Mouse (Mus musculus) MEL (cell line): ENCODE measurements around the gene Scamp4. TPM values are rescaled to one million over a fixed set of nuclear protein-coding genes. Genes with fewer than 3 reads are reported as not detected.

Experiments used
- DNase-seq: peaks from one replicate; pipeline ENCODE4 v3.0.0; 2011; ENCODE audit warnings: low read depth, low spot score
- H3K27ac ChIP-seq: 2 replicates; pipeline ENCODE4 v1.5.1; 2012; ENCODE audit warnings: low read depth, mild to moderate bottlenecking, control low read depth, low read length, moderate library complexity; ENCODE audit not compliant: control insufficient read depth
- H3K27me3 ChIP-seq, 2 experiments: fragments of 150-350 bp in 1 of 2; sonication (generic) in 1 of 2; 2 replicates each; pipeline ENCODE4 v1.6.1; 2012; ENCODE audit warnings: low read length in 2 of 2, mild to moderate bottlenecking in 2 of 2, improper control_type of control experiment in 1 of 2, moderate library complexity in 1 of 2; ENCODE audit not compliant: insufficient read depth in 2 of 2, control insufficient read depth in 1 of 2
- H3K36me3 ChIP-seq, 2 experiments: 2 replicates each; pipeline ENCODE4 v1.6.1; 2012 to 2014; ENCODE audit warnings: low read length in 2 of 2, improper control_type of control experiment in 1 of 2, inconsistent platforms in 1 of 2, mild to moderate bottlenecking in 1 of 2; ENCODE audit not compliant: insufficient read depth in 2 of 2, control insufficient read depth in 1 of 2
- H3K4me1 ChIP-seq, 2 experiments: fragments of 150-350 bp in 1 of 2; sonication (generic) in 1 of 2; 2 replicates each; pipeline ENCODE4 v1.6.1; 2012; ENCODE audit warnings: low read length in 2 of 2, improper control_type of control experiment in 1 of 2, mild to moderate bottlenecking in 1 of 2; ENCODE audit not compliant: insufficient read depth in 2 of 2, control insufficient read depth in 1 of 2
- H3K4me3 ChIP-seq, 2 experiments: fragments of 150-350 bp in 1 of 2; sonication (generic) in 1 of 2; 2 replicates each; pipeline ENCODE4 v1.5.1; 2012; ENCODE audit warnings: low read depth in 2 of 2, low read length in 2 of 2, mild to moderate bottlenecking in 2 of 2, moderate library complexity in 2 of 2, control low read depth in 1 of 2, improper control_type of control experiment in 1 of 2; ENCODE audit not compliant: control insufficient read depth in 1 of 2, insufficient read depth in 1 of 2
- H3K79me2 ChIP-seq: 2 replicates; pipeline ENCODE4 v1.6.1; 2012; ENCODE audit warnings: mild to moderate bottlenecking, low read length, moderate library complexity; ENCODE audit not compliant: control insufficient read depth, poor library complexity, insufficient read depth
- H3K9ac ChIP-seq: 2 replicates; pipeline ENCODE4 v1.6.1; 2012; ENCODE audit warnings: low read depth, mild to moderate bottlenecking, control low read depth, low read length, moderate library complexity; ENCODE audit not compliant: control insufficient read depth, poor library complexity, severe bottlenecking
- H3K9me3 ChIP-seq: fragments of 150-350 bp; sonication (generic); replicated peaks from 2 replicates; pipeline ENCODE4 v1.6.1; 2012; ENCODE audit warnings: mild to moderate bottlenecking, low read length, improper control_type of control experiment, moderate library complexity; ENCODE audit not compliant: insufficient read depth
- CHD1 ChIP-seq: IDR thresholded peaks from 2 replicates; pipeline ENCODE4 v1.6.1; 2012; ENCODE audit warnings: low read depth, mild to moderate bottlenecking, inconsistent platforms, low read length, improper control_type of control experiment
- CTCF ChIP-seq, 3 experiments: IDR thresholded peaks in 2 of 3; conservative IDR thresholded peaks in 1 of 3; 2 replicates each; pipeline ENCODE4 v1.5.1; 2011 to 2012; ENCODE audit warnings: low read length in 3 of 3, low read depth in 2 of 3, mild to moderate bottlenecking in 2 of 3, improper control_type of control experiment in 1 of 3, inconsistent platforms in 1 of 3, mixed read lengths in 1 of 3, moderate library complexity in 1 of 3; ENCODE audit not compliant: control insufficient read depth in 1 of 3, insufficient read depth in 1 of 3, poor library complexity in 1 of 3, severe bottlenecking in 1 of 3
- JUND ChIP-seq: IDR thresholded peaks from 2 replicates; pipeline ENCODE4 v1.6.1; 2011; ENCODE audit warnings: low read depth, mild to moderate bottlenecking, improper control_type of control experiment, low read length
- MEF2A ChIP-seq: IDR thresholded peaks from 2 replicates; pipeline ENCODE4 v1.6.1; 2014; ENCODE audit warnings: low read depth, mild to moderate bottlenecking, inconsistent platforms, low read length, improper control_type of control experiment; ENCODE audit not compliant: poor library complexity, insufficient replicate concordance, severe bottlenecking; ENCODE audit errors: extremely low read depth
- MXI1 ChIP-seq: IDR thresholded peaks from 2 replicates; pipeline ENCODE4 v1.6.1; 2011; ENCODE audit warnings: mild to moderate bottlenecking, low read depth, low read length, improper control_type of control experiment
- MYB ChIP-seq: IDR thresholded peaks from 2 replicates; pipeline ENCODE4 v1.6.1; 2011; ENCODE audit warnings: mild to moderate bottlenecking, low read depth, low read length, improper control_type of control experiment
- NELFE ChIP-seq: IDR thresholded peaks from 2 replicates; pipeline ENCODE4 v1.6.1; 2011; ENCODE audit warnings: low read depth, low read length, improper control_type of control experiment
- NRF1 ChIP-seq: IDR thresholded peaks from 2 replicates; pipeline ENCODE4 v1.6.1; 2014; ENCODE audit warnings: low read depth, mild to moderate bottlenecking, inconsistent platforms, low read length, improper control_type of control experiment, moderate library complexity; ENCODE audit not compliant: poor library complexity, insufficient read depth, severe bottlenecking
- POLR2A ChIP-seq, 2 experiments: IDR thresholded peaks; 2 replicates each; pipeline ENCODE4 v1.6.1; 2011 to 2012; ENCODE audit warnings: low read length in 2 of 2, mild to moderate bottlenecking in 2 of 2, control low read depth in 1 of 2, improper control_type of control experiment in 1 of 2, low read depth in 1 of 2, moderate library complexity in 1 of 2; ENCODE audit not compliant: control insufficient read depth in 1 of 2, insufficient read depth in 1 of 2, poor library complexity in 1 of 2
- POLR2AphosphoS2 ChIP-seq: IDR thresholded peaks from 2 replicates; pipeline ENCODE4 v1.6.1; 2011; ENCODE audit warnings: low read length, improper control_type of control experiment
- RAD21 ChIP-seq: IDR thresholded peaks from 2 replicates; pipeline ENCODE4 v1.6.1; 2011; ENCODE audit warnings: mild to moderate bottlenecking, low read depth, low read length, improper control_type of control experiment
- RCOR1 ChIP-seq: IDR thresholded peaks from 2 replicates; pipeline ENCODE4 v1.6.1; 2012; ENCODE audit warnings: low read depth, mild to moderate bottlenecking, inconsistent platforms, low read length, improper control_type of control experiment
- SIN3A ChIP-seq: IDR thresholded peaks from 2 replicates; pipeline ENCODE4 v1.6.1; 2012; ENCODE audit warnings: low read length, improper control_type of control experiment, inconsistent platforms
- SMC3 ChIP-seq: IDR thresholded peaks from 2 replicates; pipeline ENCODE4 v1.6.1; 2011; ENCODE audit warnings: low read depth, low read length, improper control_type of control experiment
- TCF12 ChIP-seq: IDR thresholded peaks from 2 replicates; pipeline ENCODE4 v1.6.1; 2014; ENCODE audit warnings: low read depth, mild to moderate bottlenecking, inconsistent platforms, low read length, improper control_type of control experiment, moderate library complexity
- ZC3H11A ChIP-seq: IDR thresholded peaks from 2 replicates; pipeline ENCODE4 v1.6.1; 2012; ENCODE audit warnings: low read depth, mild to moderate bottlenecking, inconsistent platforms, low read length, improper control_type of control experiment
- ZMIZ1 ChIP-seq: IDR thresholded peaks from 2 replicates; pipeline ENCODE4 v1.6.1; 2012; ENCODE audit warnings: low read depth, mild to moderate bottlenecking, inconsistent platforms, low read length, improper control_type of control experiment, moderate library complexity
- ZNF384 ChIP-seq: IDR thresholded peaks from 2 replicates; pipeline ENCODE4 v1.6.1; 2012; ENCODE audit warnings: low read depth, mild to moderate bottlenecking, inconsistent platforms, low read length, improper control_type of control experiment
- polyA plus RNA-seq, 2 experiments: library from polyadenylated mRNA; stranded (reverse) in 1 of 2; unstranded in 1 of 2; fragments of >175 nt in 1 of 2; fragments of >200 nt in 1 of 2; gene quantifications; 2 replicates each; pipeline versions ENCODE4 v1.2.1 to v1.2.4; 2012; ENCODE audit warnings: low replicate concordance in 2 of 2, low read depth in 1 of 2; ENCODE audit not compliant: insufficient read length in 2 of 2, insufficient read depth in 1 of 2, missing spikeins in 1 of 2
- total RNA-seq: library from RNA; depleted of rRNA; stranded (reverse); fragments of 300-350 nt; gene quantifications from 2 replicates; pipeline ENCODE4 v1.2.3, GENCODE M21; 2012

Scamp4 gene
- total and polyA plus RNA-seq, 3 experiments: 34.2 to 140 TPM; not detected in 1

- Histone ChIP-seq H3K4me3 (no peak overlapping the region), H3K4me1 (peaks cover 3 to 29% of the 10 kb centered on the region in 2 experiments), H3K27me3 (no peaks in the 10 kb centered on the region), H3K27ac (no peak overlapping the region), H3K36me3 (peaks cover 3 to 21% of the 10 kb centered on the region in 2 experiments; a peak in 3 of 4 replicates), H3K9ac (no peak overlapping the region), H3K79me2 (peaks cover 69% of the 10 kb centered on the region), H3K9me3 (no peaks in the 10 kb centered on the region)
- DNase-seq: peak; percentile 66
- TF ChIP-seq RAD21 (peak; percentile 50), MYB (no peak), CTCF (IDR thresholded peaks at IDR 0.05 in 2 of 3, conservative IDR thresholded peaks at IDR 0.05 in 1 of 3; ENCODE audit: control insufficient read depth in 1 of 3, insufficient read depth in 1 of 3, low read depth in 2 of 3, low read length in 3 of 3, poor library complexity in 1 of 3, severe bottlenecking in 1 of 3) (peak; percentile 78 to 91 (median 79)), ZC3H11A (peak; percentile 34; the same call in 1 of the 2 replicates), TCF12 (no peak), SMC3 (peak; percentile 38)
Measured at GRCm38 (mm10) chr10:80557346-80557965, 45.2 kb upstream of the Scamp4 start.

- no peaks in the 10 kb centered on the region for H3K9me3 ChIP-seq
- H3K79me2 ChIP-seq: peaks cover 56% of the 10 kb centered on the region
- no peak for DNase-seq
- no peak overlapping the region for H3K4me3 ChIP-seq
- TF ChIP-seq MEF2A (no peak), TCF12 (no peak), RCOR1 (no peak), ZMIZ1 (no peak), ZNF384 (no peak), NRF1 (no peak), NELFE (no peak), CHD1 (no peak)
- peaks cover 0 to 14% of the 10 kb centered on the region in 2 experiments; a peak in 3 of 4 replicates for H3K4me1 ChIP-seq
- no peak overlapping the region for H3K9ac ChIP-seq
- H3K27me3 ChIP-seq: no peaks in the 10 kb centered on the region
- H3K27ac ChIP-seq: no peak overlapping the region
- peaks cover 3 to 13% of the 10 kb centered on the region in 2 experiments; a peak in 2 of 4 replicates for H3K36me3 ChIP-seq
Measured at GRCm38 (mm10) chr10:80559431-80559830, 43.2 kb upstream of the Scamp4 start.

- Histone ChIP-seq H3K9me3 (no peaks in the 10 kb centered on the region), H3K79me2 (peaks cover 51% of the 10 kb centered on the region), H3K27ac (peak overlapping the region; percentile 97), H3K4me3 (peak overlapping the region; percentile 67 to 97), H3K36me3 (peaks cover 0 to 10% of the 10 kb centered on the region in 2 experiments; a peak in 2 of 4 replicates), H3K4me1 (peaks cover 0 to 10% of the 10 kb centered on the region in 2 experiments; a peak in 2 of 4 replicates), H3K27me3 (no peaks in the 10 kb centered on the region), H3K9ac (peak overlapping the region; percentile 96)
- no peak for DNase-seq
- TF ChIP-seq POLR2AphosphoS2 (no peak), RCOR1 (no peak), MXI1 (no peak), POLR2A (IDR thresholded peaks at IDR 0.05; ENCODE audit: control insufficient read depth in 1 of 2, insufficient read depth in 1 of 2, low read depth in 1 of 2, low read length in 2 of 2, poor library complexity in 1 of 2) (no peak), SIN3A (no peak), JUND (no peak)
- TF ChIP-seq, all 39 proteins: peak for 0
Measured at GRCm38 (mm10) chr10:80560621-80561020, 42.1 kb upstream of the Scamp4 start.
